Mouse (Mus musculus): ENCODE data around the gene Ier5. TPM values are rescaled to one million over a fixed set of nuclear protein-coding genes. Genes with fewer than 3 reads are reported as not detected.
A peak's percentile ranks its signal among the peaks of the same experiment; 100 is the strongest.

Ier5 gene
- polyA plus RNA-seq, 1 experiment from 2014 or later = 10.4 TPM

- no peak overlapping the region for H3K4me3 ChIP-seq (ENCODE audit: control insufficient read depth in 1 of 2, insufficient read depth in 1 of 2, low read depth in 1 of 2, low read length in 2 of 2)
- WGBS = 82% methylated on average over 5 of the region's 5 CpGs
- ATAC-seq (ENCODE audit: insufficient number of reproducible peaks, insufficient read depth, low FRiP score, low read depth) = no peak
- no peaks in the 10 kb centered on the region for H3K27me3 ChIP-seq (ENCODE audit: control insufficient read depth, insufficient read depth, low read length)
- H3K9ac ChIP-seq (ENCODE audit: low read length) = no peak overlapping the region
- no peak overlapping the region for H3K4me2 ChIP-seq (ENCODE audit: low read length)
- no peak overlapping the region for H3K27ac ChIP-seq (replicated peaks in 1 of 2; ENCODE audit: control insufficient read depth in 1 of 2, insufficient read depth in 1 of 2, low read depth in 2 of 2, low read length in 2 of 2)
- peaks cover 5 to 8% of the 10 kb centered on the region in 2 experiments for H3K4me1 ChIP-seq (ENCODE audit: control insufficient read depth in 2 of 2, insufficient read depth in 2 of 2, low read length in 2 of 2)
- H3K36me3 ChIP-seq (ENCODE audit: control insufficient read depth, insufficient read depth, low read length) = no peaks in the 10 kb centered on the region
- no peaks in the 10 kb centered on the region for H3K9me3 ChIP-seq (ENCODE audit: control insufficient read depth, low read length)
Measured at GRCm38 (mm10) chr1:155066196-155066595, 33.2 kb downstream of the Ier5 start.

DNA sequence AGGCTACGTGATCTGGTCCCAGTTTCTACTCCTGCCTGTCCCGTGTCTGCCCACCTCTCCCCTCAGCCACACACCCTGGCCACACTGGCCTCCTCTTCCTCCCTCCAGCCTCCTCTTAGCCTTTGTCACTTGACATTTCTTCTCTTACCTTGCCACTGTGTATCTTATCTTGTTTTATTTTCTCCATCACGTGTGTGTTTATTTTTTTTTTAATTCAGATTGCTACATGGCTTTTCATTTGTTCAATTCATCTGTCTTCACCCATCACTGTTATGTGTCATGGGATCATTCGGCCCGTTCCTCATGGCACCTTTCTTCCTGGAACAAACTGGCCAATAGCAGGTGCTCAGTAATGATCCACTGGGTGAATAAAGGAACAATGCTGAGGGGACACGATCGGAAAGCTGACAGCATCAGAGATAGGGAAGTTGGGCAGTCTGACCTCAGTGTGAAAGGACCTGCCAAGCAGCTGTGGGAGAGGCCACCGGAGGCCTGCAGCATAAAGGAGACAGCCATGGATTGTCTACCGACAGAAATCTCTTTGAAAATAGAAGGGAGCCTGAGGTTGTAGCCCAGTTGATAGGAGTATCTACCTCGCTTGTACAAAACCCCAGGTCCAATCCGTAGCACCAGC, 34.3 kb downstream of the Ier5 start:
- Histone ChIP-seq H3K4me1 (ENCODE audit: control insufficient read depth in 2 of 2, insufficient read depth in 2 of 2, low read length in 2 of 2) (peaks cover 14 to 16% of the 10 kb centered on the region in 2 experiments), H3K9ac (ENCODE audit: low read length) (no peak overlapping the region), H3K4me2 (ENCODE audit: low read length) (no peak overlapping the region), H3K27ac (replicated peaks in 1 of 2; ENCODE audit: control insufficient read depth in 1 of 2, insufficient read depth in 1 of 2, low read depth in 2 of 2, low read length in 2 of 2) (no peak overlapping the region), H3K9me3 (ENCODE audit: control insufficient read depth, low read length) (no peaks in the 10 kb centered on the region), H3K36me3 (ENCODE audit: control insufficient read depth, insufficient read depth, low read length) (no peaks in the 10 kb centered on the region), H3K27me3 (ENCODE audit: control insufficient read depth, insufficient read depth, low read length) (no peaks in the 10 kb centered on the region), H3K4me3 (ENCODE audit: control insufficient read depth in 1 of 2, insufficient read depth in 1 of 2, low read depth in 1 of 2, low read length in 2 of 2) (no peak overlapping the region)
- 58% methylated on average over 11 of the region's 11 CpGs for WGBS
- ATAC-seq (ENCODE audit: insufficient number of reproducible peaks, insufficient read depth, low FRiP score, low read depth) = no peak

- no peak for ATAC-seq (ENCODE audit: insufficient number of reproducible peaks, insufficient read depth, low FRiP score, low read depth)
- Histone ChIP-seq H3K4me1 (ENCODE audit: control insufficient read depth in 2 of 2, insufficient read depth in 2 of 2, low read length in 2 of 2) (peaks cover 17% of the 10 kb centered on the region in 2 experiments), H3K27me3 (ENCODE audit: control insufficient read depth, insufficient read depth, low read length) (no peaks in the 10 kb centered on the region), H3K9me3 (ENCODE audit: control insufficient read depth, low read length) (no peaks in the 10 kb centered on the region), H3K9ac (ENCODE audit: low read length) (no peak overlapping the region), H3K36me3 (ENCODE audit: control insufficient read depth, insufficient read depth, low read length) (no peaks in the 10 kb centered on the region), H3K27ac (replicated peaks in 1 of 2; ENCODE audit: control insufficient read depth in 1 of 2, insufficient read depth in 1 of 2, low read depth in 2 of 2, low read length in 2 of 2) (no peak overlapping the region), H3K4me3 (ENCODE audit: control insufficient read depth in 1 of 2, insufficient read depth in 1 of 2, low read depth in 1 of 2, low read length in 2 of 2) (no peak overlapping the region), H3K4me2 (ENCODE audit: low read length) (no peak overlapping the region)
- 38% methylated on average over 4 of the region's 4 CpGs for WGBS
Measured at GRCm38 (mm10) chr1:155064649-155065048, 34.8 kb downstream of the Ier5 start.

DNA sequence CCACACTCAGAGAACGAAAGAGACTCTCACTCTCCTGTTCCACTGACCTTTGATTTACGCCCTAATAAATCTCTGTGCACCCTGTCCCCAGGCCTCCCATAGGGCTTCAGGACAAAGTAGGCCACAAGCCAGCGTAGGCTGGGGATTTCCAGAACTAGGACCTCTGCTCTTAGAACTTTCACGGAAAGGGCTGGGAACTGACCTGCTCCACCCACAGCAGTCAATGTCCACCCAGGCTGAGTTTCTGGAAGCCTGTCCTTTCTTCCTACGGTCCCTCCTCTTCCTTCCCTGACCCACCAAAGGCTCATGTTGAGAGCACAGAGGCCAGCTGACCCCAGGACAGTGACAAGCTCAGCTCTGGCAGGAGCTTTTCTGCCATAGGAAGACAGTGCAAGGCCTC, 35.3 kb downstream of the Ier5 start:
- Histone ChIP-seq H3K27ac (replicated peaks in 1 of 2; ENCODE audit: control insufficient read depth in 1 of 2, insufficient read depth in 1 of 2, low read depth in 2 of 2, low read length in 2 of 2) (no peak overlapping the region), H3K4me2 (ENCODE audit: low read length) (no peak overlapping the region), H3K27me3 (ENCODE audit: control insufficient read depth, insufficient read depth, low read length) (no peaks in the 10 kb centered on the region), H3K4me3 (ENCODE audit: control insufficient read depth in 1 of 2, insufficient read depth in 1 of 2, low read depth in 1 of 2, low read length in 2 of 2) (no peak overlapping the region), H3K9me3 (ENCODE audit: control insufficient read depth, low read length) (no peaks in the 10 kb centered on the region), H3K9ac (ENCODE audit: low read length) (no peak overlapping the region), H3K4me1 (ENCODE audit: control insufficient read depth in 2 of 2, insufficient read depth in 2 of 2, low read length in 2 of 2) (peaks cover 21 to 22% of the 10 kb centered on the region in 2 experiments), H3K36me3 (ENCODE audit: control insufficient read depth, insufficient read depth, low read length) (no peaks in the 10 kb centered on the region)
- WGBS = 89% methylated on average over 5 of the region's 5 CpGs
- no peak for ATAC-seq (ENCODE audit: insufficient number of reproducible peaks, insufficient read depth, low FRiP score, low read depth)

GRCm38 (mm10) chr1:155062963-155063362, 36.5 kb downstream of the Ier5 start:
- Histone ChIP-seq H3K4me1 (ENCODE audit: control insufficient read depth in 2 of 2, insufficient read depth in 2 of 2, low read length in 2 of 2) (peaks cover 25 to 27% of the 10 kb centered on the region in 2 experiments), H3K9me3 (ENCODE audit: control insufficient read depth, low read length) (no peaks in the 10 kb centered on the region)

DNA sequence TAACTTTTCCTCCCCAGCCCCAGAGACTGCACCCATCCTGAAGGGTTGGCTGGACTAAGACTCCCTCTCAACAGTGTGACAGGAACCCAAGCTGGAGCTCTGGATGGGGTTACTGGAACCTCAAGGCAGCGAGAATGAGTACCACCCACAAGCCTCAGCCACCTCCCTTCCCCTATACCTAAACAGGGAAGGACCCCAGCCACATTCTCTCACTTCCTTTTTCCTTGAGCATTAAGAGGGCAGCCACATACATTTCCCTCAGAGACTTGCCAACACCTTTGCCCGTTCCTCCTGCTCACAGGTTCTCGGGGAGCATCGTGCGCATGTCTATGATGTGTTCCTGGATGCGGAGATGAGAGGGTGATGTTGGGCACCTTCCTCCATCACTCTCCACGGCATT, 37.4 kb downstream of the Ier5 start:
- WGBS = 87% methylated on average over 7 of the region's 7 CpGs
- no peak overlapping the region for H3K4me2 ChIP-seq (ENCODE audit: low read length)
- H3K4me1 ChIP-seq (ENCODE audit: control insufficient read depth in 2 of 2, insufficient read depth in 2 of 2, low read length in 2 of 2) = peaks cover 29% of the 10 kb centered on the region in 2 experiments
- H3K36me3 ChIP-seq (ENCODE audit: control insufficient read depth, insufficient read depth, low read length) = no peaks in the 10 kb centered on the region
- no peaks in the 10 kb centered on the region for H3K9me3 ChIP-seq (ENCODE audit: control insufficient read depth, low read length)
- no peak overlapping the region for H3K9ac ChIP-seq (ENCODE audit: low read length)
- no peak overlapping the region for H3K4me3 ChIP-seq (ENCODE audit: control insufficient read depth in 1 of 2, insufficient read depth in 1 of 2, low read depth in 1 of 2, low read length in 2 of 2)
- no peak for ATAC-seq (ENCODE audit: insufficient number of reproducible peaks, insufficient read depth, low FRiP score, low read depth)
- no peak overlapping the region for H3K27ac ChIP-seq (replicated peaks in 1 of 2; ENCODE audit: control insufficient read depth in 1 of 2, insufficient read depth in 1 of 2, low read depth in 2 of 2, low read length in 2 of 2)
- no peaks in the 10 kb centered on the region for H3K27me3 ChIP-seq (ENCODE audit: control insufficient read depth, insufficient read depth, low read length)

More at GRCm38 (mm10) chr1:155062963-155063362, 36.5 kb downstream of the Ier5 start:
- no peak for ATAC-seq (ENCODE audit: insufficient number of reproducible peaks, insufficient read depth, low FRiP score, low read depth)
- no peak overlapping the region for H3K27ac ChIP-seq (replicated peaks in 1 of 2; ENCODE audit: control insufficient read depth in 1 of 2, insufficient read depth in 1 of 2, low read depth in 2 of 2, low read length in 2 of 2)
- 94% methylated on average over 4 of the region's 4 CpGs for WGBS
- H3K9ac ChIP-seq (ENCODE audit: low read length) = no peak overlapping the region
- no peak overlapping the region for H3K4me2 ChIP-seq (ENCODE audit: low read length)
- H3K4me3 ChIP-seq (ENCODE audit: control insufficient read depth in 1 of 2, insufficient read depth in 1 of 2, low read depth in 1 of 2, low read length in 2 of 2) = no peak overlapping the region
- no peaks in the 10 kb centered on the region for H3K27me3 ChIP-seq (ENCODE audit: control insufficient read depth, insufficient read depth, low read length)
- H3K36me3 ChIP-seq (ENCODE audit: control insufficient read depth, insufficient read depth, low read length) = no peaks in the 10 kb centered on the region

DNA sequence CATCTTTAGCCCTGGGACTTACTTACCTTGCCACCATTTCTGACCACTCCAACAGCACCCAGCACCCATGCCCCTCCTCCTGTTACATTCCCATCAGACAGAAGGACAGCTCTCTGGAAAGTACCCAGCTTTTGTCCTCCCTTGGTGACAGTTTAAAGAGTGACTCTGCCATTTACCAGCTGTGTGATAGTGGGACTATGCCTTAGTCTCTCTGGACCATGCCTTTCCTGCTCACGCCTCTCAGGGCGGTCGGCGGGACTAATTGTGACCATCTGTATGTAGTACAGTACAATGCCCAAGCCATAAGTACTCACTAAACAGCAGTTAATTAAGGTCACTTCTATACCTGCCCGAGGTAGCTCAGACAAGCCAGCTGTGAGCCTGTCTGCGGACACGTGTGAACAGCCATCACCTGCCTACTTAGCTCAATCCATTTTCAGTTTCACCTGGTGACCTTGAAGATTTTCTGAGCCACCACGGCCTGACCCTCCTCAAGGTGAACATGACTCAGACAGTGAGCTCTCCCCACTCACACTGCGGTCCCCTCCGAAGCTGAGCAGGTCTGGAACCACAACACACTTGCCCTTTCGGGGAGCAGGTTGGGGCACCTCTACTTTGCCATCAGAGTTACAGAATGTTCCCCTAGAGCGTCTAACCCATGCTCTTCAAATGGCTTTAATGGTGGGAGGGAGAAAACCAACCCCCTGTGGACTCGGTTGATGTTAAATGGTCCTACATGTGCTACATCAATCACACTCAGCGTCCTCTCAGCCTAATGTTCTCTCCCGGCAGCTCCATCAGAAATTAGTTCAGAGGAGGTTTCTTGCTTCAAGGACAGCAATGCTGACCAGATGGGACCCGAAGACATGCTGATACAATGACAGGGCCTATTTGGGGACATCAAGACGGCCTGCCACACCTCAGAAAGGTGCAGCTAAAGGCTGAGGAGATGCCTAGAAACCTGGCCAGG, 38.3 kb downstream of the Ier5 start:
- no peak overlapping the region for H3K4me2 ChIP-seq (ENCODE audit: low read length)
- H3K27me3 ChIP-seq (ENCODE audit: control insufficient read depth, insufficient read depth, low read length) = no peaks in the 10 kb centered on the region
- WGBS = 74% methylated on average over 17 of the region's 17 CpGs
- H3K4me3 ChIP-seq (ENCODE audit: control insufficient read depth in 1 of 2, insufficient read depth in 1 of 2, low read depth in 1 of 2, low read length in 2 of 2) = no peak overlapping the region
- no peaks in the 10 kb centered on the region for H3K36me3 ChIP-seq (ENCODE audit: control insufficient read depth, insufficient read depth, low read length)
- H3K4me1 ChIP-seq (ENCODE audit: control insufficient read depth in 2 of 2, insufficient read depth in 2 of 2, low read length in 2 of 2) = peaks cover 30 to 31% of the 10 kb centered on the region in 2 experiments
- H3K27ac ChIP-seq (replicated peaks in 1 of 2; ENCODE audit: control insufficient read depth in 1 of 2, insufficient read depth in 1 of 2, low read depth in 2 of 2, low read length in 2 of 2) = peak overlapping the region; percentile 76 to 86; a peak in 3 of 4 replicates
- no peaks in the 10 kb centered on the region for H3K9me3 ChIP-seq (ENCODE audit: control insufficient read depth, low read length)
- no peak for ATAC-seq (ENCODE audit: insufficient number of reproducible peaks, insufficient read depth, low FRiP score, low read depth)
- no peak overlapping the region for H3K9ac ChIP-seq (ENCODE audit: low read length)
